Mouse (Mus musculus): ENCODE measurements at regions not wholly inside any gene's neighbourhood (a gene's known extent, or its start where the extent isn't known, plus 50 kb on each side); places are given as distances from the start of the nearest gene placed in this dataset.

- no peak overlapping the region for H3K9ac ChIP-seq (ENCODE audit: insufficient read depth, low read depth, low read length, poor library complexity, severe bottlenecking)
- H3K27ac ChIP-seq (ENCODE audit: insufficient read depth, low read depth, low read length, poor library complexity, severe bottlenecking): no peak overlapping the region
- no peaks in the 10 kb centered on the region for H3K9me3 ChIP-seq (ENCODE audit: control insufficient read depth, insufficient read depth, low read depth, low read length)
- DNase-seq (ENCODE audit: low read depth, low spot score): no peak
- no peaks in the 10 kb centered on the region for H3K4me1 ChIP-seq (ENCODE audit: control insufficient read depth in 2 of 2, insufficient read depth in 2 of 2, low read length in 2 of 2, poor library complexity in 1 of 2)
- no peak overlapping the region for H3K4me3 ChIP-seq (ENCODE audit: insufficient read depth in 1 of 2, low read depth in 1 of 2, low read length in 2 of 2, poor library complexity in 1 of 2, severe bottlenecking in 1 of 2)
- TF ChIP-seq ZC3H11A (IDR thresholded peaks at IDR 0.05; ENCODE audit: borderline replicate concordance, low read depth, low read length) (no peak), ZNF384 (IDR thresholded peaks at IDR 0.05; ENCODE audit: low read depth, low read length) (no peak), CHD2 (IDR thresholded peaks at IDR 0.05; ENCODE audit: low read depth, low read length) (no peak)
- H3K36me3 ChIP-seq (ENCODE audit: control insufficient read depth, insufficient read depth, low read length, poor library complexity, severe bottlenecking): no peaks in the 10 kb centered on the region
- in situ Hi-C loops (cut with MboI; ENCODE audit: low sequenced_read_pairs in 2 of 2, unreplicated experiment in 2 of 2): no loop called here
Measured at GRCm38 (mm10) chr1:35588939-35589338, 479.3 kb upstream of the Hs6st1 start.

- H3K9ac ChIP-seq (ENCODE audit: insufficient read depth, low read depth, low read length, poor library complexity, severe bottlenecking): no peak overlapping the region
- in situ Hi-C loops (cut with MboI; ENCODE audit: low sequenced_read_pairs in 2 of 2, unreplicated experiment in 2 of 2): no loop called here
- TF ChIP-seq CHD2 (IDR thresholded peaks at IDR 0.05; ENCODE audit: low read depth, low read length): no peak
- TF ChIP-seq HCFC1 (IDR thresholded peaks at IDR 0.05; ENCODE audit: borderline replicate concordance, insufficient read depth, low read length): no peak
- no peak for TF ChIP-seq ZC3H11A (IDR thresholded peaks at IDR 0.05; ENCODE audit: borderline replicate concordance, low read depth, low read length)
- TF ChIP-seq MAFK (IDR thresholded peaks at IDR 0.05; ENCODE audit: insufficient read depth, low read depth, low read length): no peak
- TF ChIP-seq ZNF384 (IDR thresholded peaks at IDR 0.05; ENCODE audit: low read depth, low read length): no peak
- H3K4me1 ChIP-seq (ENCODE audit: control insufficient read depth in 2 of 2, insufficient read depth in 2 of 2, low read length in 2 of 2, poor library complexity in 1 of 2): no peaks in the 10 kb centered on the region
- no peak for DNase-seq (ENCODE audit: low read depth, low spot score)
- H3K9me3 ChIP-seq (ENCODE audit: control insufficient read depth, insufficient read depth, low read depth, low read length): no peaks in the 10 kb centered on the region
- no peak overlapping the region for H3K27ac ChIP-seq (ENCODE audit: insufficient read depth, low read depth, low read length, poor library complexity, severe bottlenecking)
- H3K36me3 ChIP-seq (ENCODE audit: control insufficient read depth, insufficient read depth, low read length, poor library complexity, severe bottlenecking): no peaks in the 10 kb centered on the region
- no peak overlapping the region for H3K4me3 ChIP-seq (ENCODE audit: insufficient read depth in 1 of 2, low read depth in 1 of 2, low read length in 2 of 2, poor library complexity in 1 of 2, severe bottlenecking in 1 of 2)
Measured at GRCm38 (mm10) chr1:35600847-35601246, 467.4 kb upstream of the Hs6st1 start.

GRCm38 (mm10) chr1:35615131-35615530 lies 453.1 kb upstream of the Hs6st1 start:
- TF ChIP-seq ZC3H11A (IDR thresholded peaks at IDR 0.05; ENCODE audit: borderline replicate concordance, low read depth, low read length): no peak
- TF ChIP-seq MAFK (IDR thresholded peaks at IDR 0.05; ENCODE audit: insufficient read depth, low read depth, low read length): no peak
- no peak for TF ChIP-seq ZNF384 (IDR thresholded peaks at IDR 0.05; ENCODE audit: low read depth, low read length)
- TF ChIP-seq HCFC1 (IDR thresholded peaks at IDR 0.05; ENCODE audit: borderline replicate concordance, insufficient read depth, low read length): no peak
- no peak for TF ChIP-seq CHD2 (IDR thresholded peaks at IDR 0.05; ENCODE audit: low read depth, low read length)

GRCm38 (mm10) chr1:35619476-35619875 lies 448.7 kb upstream of the Hs6st1 start:
- no peak overlapping the region for H3K9ac ChIP-seq (ENCODE audit: insufficient read depth, low read depth, low read length, poor library complexity, severe bottlenecking)
- no peak overlapping the region for H3K27ac ChIP-seq (ENCODE audit: insufficient read depth, low read depth, low read length, poor library complexity, severe bottlenecking)
- H3K9me3 ChIP-seq (ENCODE audit: control insufficient read depth, insufficient read depth, low read depth, low read length): no peaks in the 10 kb centered on the region
- H3K36me3 ChIP-seq (ENCODE audit: control insufficient read depth, insufficient read depth, low read length, poor library complexity, severe bottlenecking): no peaks in the 10 kb centered on the region
- no peak for DNase-seq (ENCODE audit: low read depth, low spot score)
- H3K4me3 ChIP-seq (ENCODE audit: insufficient read depth in 1 of 2, low read depth in 1 of 2, low read length in 2 of 2, poor library complexity in 1 of 2, severe bottlenecking in 1 of 2): no peak overlapping the region
- TF ChIP-seq ZC3H11A (IDR thresholded peaks at IDR 0.05; ENCODE audit: borderline replicate concordance, low read depth, low read length) (no peak), HCFC1 (IDR thresholded peaks at IDR 0.05; ENCODE audit: borderline replicate concordance, insufficient read depth, low read length) (no peak), MAFK (IDR thresholded peaks at IDR 0.05; ENCODE audit: insufficient read depth, low read depth, low read length) (no peak), CHD2 (IDR thresholded peaks at IDR 0.05; ENCODE audit: low read depth, low read length) (no peak), ZNF384 (IDR thresholded peaks at IDR 0.05; ENCODE audit: low read depth, low read length) (no peak)
- in situ Hi-C loops (cut with MboI; ENCODE audit: low sequenced_read_pairs in 2 of 2, unreplicated experiment in 2 of 2): no loop called here
- H3K4me1 ChIP-seq (ENCODE audit: control insufficient read depth in 2 of 2, insufficient read depth in 2 of 2, low read length in 2 of 2, poor library complexity in 1 of 2): no peaks in the 10 kb centered on the region

More at GRCm38 (mm10) chr1:35615131-35615530, 453.1 kb upstream of the Hs6st1 start:
- H3K4me1 ChIP-seq (ENCODE audit: control insufficient read depth in 2 of 2, insufficient read depth in 2 of 2, low read length in 2 of 2, poor library complexity in 1 of 2): no peaks in the 10 kb centered on the region
- DNase-seq (ENCODE audit: low read depth, low spot score): no peak
- H3K9me3 ChIP-seq (ENCODE audit: control insufficient read depth, insufficient read depth, low read depth, low read length): no peaks in the 10 kb centered on the region
- in situ Hi-C loops (cut with MboI; ENCODE audit: low sequenced_read_pairs in 2 of 2, unreplicated experiment in 2 of 2): no loop called here
- H3K27ac ChIP-seq (ENCODE audit: insufficient read depth, low read depth, low read length, poor library complexity, severe bottlenecking): no peak overlapping the region
- H3K9ac ChIP-seq (ENCODE audit: insufficient read depth, low read depth, low read length, poor library complexity, severe bottlenecking): no peak overlapping the region
- no peaks in the 10 kb centered on the region for H3K36me3 ChIP-seq (ENCODE audit: control insufficient read depth, insufficient read depth, low read length, poor library complexity, severe bottlenecking)
- no peak overlapping the region for H3K4me3 ChIP-seq (ENCODE audit: insufficient read depth in 1 of 2, low read depth in 1 of 2, low read length in 2 of 2, poor library complexity in 1 of 2, severe bottlenecking in 1 of 2)

- TF ChIP-seq CHD2 (IDR thresholded peaks at IDR 0.05; ENCODE audit: low read depth, low read length) (no peak), ZNF384 (IDR thresholded peaks at IDR 0.05; ENCODE audit: low read depth, low read length) (no peak), ZC3H11A (IDR thresholded peaks at IDR 0.05; ENCODE audit: borderline replicate concordance, low read depth, low read length) (no peak), HCFC1 (IDR thresholded peaks at IDR 0.05; ENCODE audit: borderline replicate concordance, insufficient read depth, low read length) (no peak), MAFK (IDR thresholded peaks at IDR 0.05; ENCODE audit: insufficient read depth, low read depth, low read length) (no peak)
- no peaks in the 10 kb centered on the region for H3K4me1 ChIP-seq (ENCODE audit: control insufficient read depth in 2 of 2, insufficient read depth in 2 of 2, low read length in 2 of 2, poor library complexity in 1 of 2)
- in situ Hi-C loops (cut with MboI; ENCODE audit: low sequenced_read_pairs in 2 of 2, unreplicated experiment in 2 of 2): no loop called here
- DNase-seq (ENCODE audit: low read depth, low spot score): no peak
- H3K9ac ChIP-seq (ENCODE audit: insufficient read depth, low read depth, low read length, poor library complexity, severe bottlenecking): no peak overlapping the region
- H3K36me3 ChIP-seq (ENCODE audit: control insufficient read depth, insufficient read depth, low read length, poor library complexity, severe bottlenecking): no peaks in the 10 kb centered on the region
- no peaks in the 10 kb centered on the region for H3K9me3 ChIP-seq (ENCODE audit: control insufficient read depth, insufficient read depth, low read depth, low read length)
- no peak overlapping the region for H3K4me3 ChIP-seq (ENCODE audit: insufficient read depth in 1 of 2, low read depth in 1 of 2, low read length in 2 of 2, poor library complexity in 1 of 2, severe bottlenecking in 1 of 2)
- no peak overlapping the region for H3K27ac ChIP-seq (ENCODE audit: insufficient read depth, low read depth, low read length, poor library complexity, severe bottlenecking)
Measured at GRCm38 (mm10) chr1:35642595-35642994, 425.6 kb upstream of the Hs6st1 start.
